Mouse (Mus musculus) hindbrain, embryonic 16.5 days (tissue): ENCODE data around the gene Rffl. TPM values are rescaled to one million over a fixed set of nuclear protein-coding genes. Genes with fewer than 3 reads are reported as not detected.
A peak's percentile ranks its signal among the peaks of the same experiment; 100 is the strongest.

Experiments
- ATAC-seq: fragments of 200-750 bp; cut with Nextera tagmentation; 2 replicates; pipeline ENCODE4 v1.8.0; 2017; ENCODE audit warnings: moderate TSS enrichment, moderate library complexity
- H3K27ac ChIP-seq: fragments of 300-500 bp; sonication (generic); 2 replicates; pipeline ENCODE4 v1.5.1; 2014; ENCODE audit warnings: low read depth, mild to moderate bottlenecking, control low read depth, low read length, moderate library complexity
- H3K27me3 ChIP-seq: fragments of 300-500 bp; sonication (generic); replicated peaks from 2 replicates; pipeline ENCODE4 v1.6.1; 2014; ENCODE audit warnings: low read length; ENCODE audit not compliant: control insufficient read depth, insufficient read depth
- H3K36me3 ChIP-seq: fragments of 300-500 bp; sonication (generic); 2 replicates; pipeline ENCODE4 v1.6.1; 2014; ENCODE audit warnings: mild to moderate bottlenecking, low read length, moderate library complexity, mixed read lengths; ENCODE audit not compliant: control insufficient read depth, insufficient read depth
- H3K4me1 ChIP-seq: fragments of 300-500 bp; sonication (generic); 2 replicates; pipeline ENCODE4 v1.6.1; 2014; ENCODE audit warnings: low read depth, low read length; ENCODE audit not compliant: control insufficient read depth, insufficient read depth
- H3K4me2 ChIP-seq: fragments of 300-500 bp; sonication (generic); 2 replicates; pipeline ENCODE4 v1.6.1; 2014; ENCODE audit warnings: mild to moderate bottlenecking, low read length, control low read depth, moderate library complexity
- H3K4me3 ChIP-seq: fragments of 300-500 bp; sonication (generic); 2 replicates; pipeline ENCODE4 v1.5.1; 2014; ENCODE audit warnings: mild to moderate bottlenecking, low read length, control low read depth, moderate library complexity
- H3K9ac ChIP-seq: fragments of 300-500 bp; sonication (generic); 2 replicates; pipeline ENCODE4 v1.6.1; 2014; ENCODE audit warnings: low read depth, mild to moderate bottlenecking, control low read depth, low read length, moderate library complexity
- H3K9me3 ChIP-seq: fragments of 300-500 bp; sonication (generic); 2 replicates; pipeline ENCODE4 v1.6.1; 2014; ENCODE audit warnings: mild to moderate bottlenecking, low read length, moderate library complexity; ENCODE audit not compliant: control insufficient read depth
- WGBS: fragments of 180-500 bp; shearing (Covaris S2); extraction: QIAGEN DNeasy Blood & Tissue Kit; methylation state at CpG from one replicate; pipeline ENCODE4 v1.1.7; 2014; 5-methylcytosine and 5-hydroxymethylcytosine counted together
- polyA plus RNA-seq: library from polyadenylated mRNA; unstranded; fragments of >200 nt; fragmentation: Nextera tagmentation; extraction: Ambion mirVana; gene quantifications from 2 replicates; pipeline ENCODE4 v1.2.1, GENCODE M21; 2015

Rffl gene
- polyA plus RNA-seq, 1 experiment from 2014 or later = 3.9 TPM

GRCm38 (mm10) chr11:82854111-82854510, 16.9 kb downstream of the Rffl start:
- H3K36me3 ChIP-seq = no peaks in the 10 kb centered on the region
- WGBS = 90% methylated on average over 6 of the region's 6 CpGs
- no peaks in the 10 kb centered on the region for H3K27me3 ChIP-seq
- no peak overlapping the region for H3K9ac ChIP-seq
- H3K9me3 ChIP-seq = no peaks in the 10 kb centered on the region
- no peak overlapping the region for H3K4me3 ChIP-seq
- ATAC-seq = no peak
- H3K27ac ChIP-seq = no peak overlapping the region
- H3K4me2 ChIP-seq = no peak overlapping the region
- peaks cover 4% of the 10 kb centered on the region; the same call in 1 of the 2 replicates for H3K4me1 ChIP-seq

GRCm38 (mm10) chr11:82852958-82853357, 18.1 kb downstream of the Rffl start:
- Histone ChIP-seq H3K27me3 (no peaks in the 10 kb centered on the region), H3K9ac (no peak overlapping the region), H3K36me3 (no peaks in the 10 kb centered on the region), H3K4me1 (peaks cover 4% of the 10 kb centered on the region; the same call in 1 of the 2 replicates), H3K9me3 (no peaks in the 10 kb centered on the region), H3K4me2 (no peak overlapping the region), H3K27ac (no peak overlapping the region), H3K4me3 (no peak overlapping the region)
- WGBS = 90% methylated on average over 7 of the region's 7 CpGs
- no peak for ATAC-seq

GRCm38 (mm10) chr11:82852540-82852939, 18.5 kb downstream of the Rffl start:
- Histone ChIP-seq H3K4me1 (peaks cover 4% of the 10 kb centered on the region), H3K9ac (no peak overlapping the region), H3K27me3 (no peaks in the 10 kb centered on the region), H3K9me3 (no peaks in the 10 kb centered on the region), H3K4me2 (no peak overlapping the region), H3K36me3 (no peaks in the 10 kb centered on the region), H3K4me3 (no peak overlapping the region), H3K27ac (no peak overlapping the region)
- no peak for ATAC-seq
- 85% methylated on average over 10 of the region's 10 CpGs for WGBS

- ATAC-seq = no peak
- Histone ChIP-seq H3K27me3 (no peaks in the 10 kb centered on the region), H3K4me2 (no peak overlapping the region), H3K36me3 (no peaks in the 10 kb centered on the region), H3K27ac (no peak overlapping the region), H3K9me3 (no peaks in the 10 kb centered on the region), H3K9ac (no peak overlapping the region), H3K4me3 (no peak overlapping the region), H3K4me1 (peaks cover 8% of the 10 kb centered on the region)
- 87% methylated on average over 11 of the region's 11 CpGs for WGBS
Observed at GRCm38 (mm10) chr11:82852115-82852514, 18.9 kb downstream of the Rffl start.

- Histone ChIP-seq H3K4me3 (no peak overlapping the region), H3K27ac (no peak overlapping the region), H3K4me1 (peaks cover 13% of the 10 kb centered on the region), H3K27me3 (no peaks in the 10 kb centered on the region), H3K4me2 (no peak overlapping the region), H3K36me3 (no peaks in the 10 kb centered on the region), H3K9ac (no peak overlapping the region), H3K9me3 (no peaks in the 10 kb centered on the region)
- 65% methylated on average over 5 of the region's 5 CpGs for WGBS
- ATAC-seq = no peak
Observed at GRCm38 (mm10) chr11:82850259-82850658, 20.8 kb downstream of the Rffl start.

GRCm38 (mm10) chr11:82847571-82848000, 23.4 kb downstream of the Rffl start:
- no peak overlapping the region for H3K9ac ChIP-seq
- no peak overlapping the region for H3K4me2 ChIP-seq
- H3K27me3 ChIP-seq = no peaks in the 10 kb centered on the region
- H3K4me1 ChIP-seq = peaks cover 13% of the 10 kb centered on the region
- 23% methylated on average over 6 of the region's 6 CpGs for WGBS
- no peak overlapping the region for H3K4me3 ChIP-seq
- H3K9me3 ChIP-seq = no peaks in the 10 kb centered on the region
- no peak for ATAC-seq
- no peaks in the 10 kb centered on the region for H3K36me3 ChIP-seq
- no peak overlapping the region for H3K27ac ChIP-seq

GRCm38 (mm10) chr11:82846938-82847337, 24.1 kb downstream of the Rffl start:
- no peak overlapping the region for H3K4me3 ChIP-seq
- H3K27me3 ChIP-seq = no peaks in the 10 kb centered on the region
- no peak overlapping the region for H3K9ac ChIP-seq
- H3K4me2 ChIP-seq = no peak overlapping the region
- WGBS = 70% methylated on average over 3 of the region's 3 CpGs
- H3K9me3 ChIP-seq = no peaks in the 10 kb centered on the region
- peaks cover 13% of the 10 kb centered on the region for H3K4me1 ChIP-seq
- H3K36me3 ChIP-seq = no peaks in the 10 kb centered on the region
- ATAC-seq = no peak
- no peak overlapping the region for H3K27ac ChIP-seq

- H3K4me3 ChIP-seq = 0 out of 2 replicates have a peak overlapping the region, but pooled peaks have one; percentile 21
- no peaks in the 10 kb centered on the region for H3K27me3 ChIP-seq
- H3K4me1 ChIP-seq = peaks cover 13% of the 10 kb centered on the region
- H3K27ac ChIP-seq = 0 out of 2 replicates have a peak overlapping the region, but pooled peaks have one; percentile 17
- H3K4me2 ChIP-seq = peak overlapping the region; percentile 48
- no peaks in the 10 kb centered on the region for H3K9me3 ChIP-seq
- no peak for ATAC-seq
- H3K36me3 ChIP-seq = no peaks in the 10 kb centered on the region
- H3K9ac ChIP-seq = peak overlapping the region; percentile 60
- WGBS = 51% methylated on average over 4 of the region's 4 CpGs
Observed at GRCm38 (mm10) chr11:82846079-82846436, 25.0 kb downstream of the Rffl start.

GRCm38 (mm10) chr11:82845415-82846078, 25.5 kb downstream of the Rffl start:
- no peaks in the 10 kb centered on the region for H3K9me3 ChIP-seq

More at GRCm38 (mm10) chr11:82845415-82846078, 25.5 kb downstream of the Rffl start:
- WGBS = 30% methylated on average over 16 of the region's 16 CpGs
- no peaks in the 10 kb centered on the region for H3K27me3 ChIP-seq
- H3K4me2 ChIP-seq = peak overlapping the region; percentile 48
- H3K4me3 ChIP-seq = peak overlapping the region; percentile 21; the same call in 1 of the 2 replicates
- peak; percentile 72; the same call in 1 of the 2 replicates for ATAC-seq
- H3K9ac ChIP-seq = peak overlapping the region; percentile 60
- H3K36me3 ChIP-seq = no peaks in the 10 kb centered on the region
- H3K27ac ChIP-seq = 0 out of 2 replicates have a peak overlapping the region, but pooled peaks have one; percentile 17
- peaks cover 13% of the 10 kb centered on the region for H3K4me1 ChIP-seq
